Mouse (Mus musculus): ENCODE results near the gene Zbtb25. TPM values are rescaled to one million over a fixed set of nuclear protein-coding genes. Genes with fewer than 3 reads are reported as not detected.

Gene Zbtb25
- polyA plus RNA-seq, 1 experiment from 2014 or later: 18.4 TPM

DNA sequence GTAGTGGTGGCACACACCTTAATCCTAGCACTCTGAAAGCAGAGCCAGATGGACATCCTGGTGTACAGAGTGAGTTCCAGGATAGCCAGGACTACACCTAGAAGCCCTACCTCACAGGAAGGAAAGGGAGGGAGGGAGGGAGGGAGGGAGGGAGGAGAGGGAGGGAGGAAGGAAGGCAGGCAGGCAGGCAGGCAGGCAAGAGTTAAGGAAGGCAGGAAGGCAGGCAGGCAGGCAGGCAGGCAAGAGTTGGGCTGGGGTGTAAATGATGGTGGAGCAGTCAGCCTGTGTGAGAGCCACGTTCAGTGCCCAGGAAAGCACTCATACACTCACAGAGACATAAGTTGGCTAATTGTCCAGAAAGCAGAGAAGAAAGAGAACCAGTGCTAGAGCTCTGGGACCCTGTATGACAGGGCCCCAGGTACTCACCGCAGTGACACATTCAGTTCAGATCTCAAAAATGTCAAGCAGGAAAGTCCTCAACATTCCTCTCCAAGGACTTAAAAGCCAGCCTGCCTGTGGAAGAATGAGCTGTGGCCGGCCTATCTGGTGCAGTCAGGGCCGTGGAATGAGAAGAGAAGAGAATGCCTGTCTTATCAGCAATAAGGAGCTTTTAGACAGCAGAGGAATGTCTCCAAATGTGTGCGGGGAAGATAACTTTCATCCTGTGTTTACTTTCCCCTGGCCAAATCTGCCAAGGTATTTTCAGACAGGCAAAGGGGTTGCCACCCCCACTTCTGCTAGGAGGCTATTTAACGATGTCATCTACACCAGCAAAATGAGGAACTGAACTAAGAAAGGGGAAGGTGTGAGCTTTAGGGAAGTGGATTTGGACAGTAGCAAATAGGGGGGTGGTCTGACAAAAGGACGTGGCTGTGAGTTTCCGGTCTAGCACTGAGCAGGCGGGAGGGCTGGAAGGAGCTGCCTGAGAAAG, 50.9 kb downstream of the Zbtb25 start:
- H3K27ac ChIP-seq (ENCODE audit: low read depth): peak overlapping the region; percentile 91
- DNase-seq: peak; percentile 77
- TF ChIP-seq CTCF (IDR thresholded peaks at IDR 0.05; ENCODE audit: low read depth): no peak
- WGBS: 9% methylated on average over 9 of the region's 9 CpGs
- peak; percentile 90 for ATAC-seq (ENCODE audit: insufficient read depth)
- H3K9ac ChIP-seq: peak overlapping the region; percentile 8; the same call in 1 of the 2 replicates
- no peaks in the 10 kb centered on the region for H3K27me3 ChIP-seq (ENCODE audit: insufficient read depth, low read length)
- H3K36me3 ChIP-seq (ENCODE audit: insufficient read depth): peaks cover 48% of the 10 kb centered on the region
- H3K4me2 ChIP-seq: peak overlapping the region; percentile 26; the same call in 1 of the 2 replicates
- H3K9me3 ChIP-seq (ENCODE audit: low read depth, low read length): no peaks in the 10 kb centered on the region
- peaks cover 11% of the 10 kb centered on the region; the same call in 1 of the 2 replicates for H3K4me1 ChIP-seq (ENCODE audit: insufficient read depth)
- H3K4me3 ChIP-seq (ENCODE audit: low read depth, low read length): no peak overlapping the region

DNA sequence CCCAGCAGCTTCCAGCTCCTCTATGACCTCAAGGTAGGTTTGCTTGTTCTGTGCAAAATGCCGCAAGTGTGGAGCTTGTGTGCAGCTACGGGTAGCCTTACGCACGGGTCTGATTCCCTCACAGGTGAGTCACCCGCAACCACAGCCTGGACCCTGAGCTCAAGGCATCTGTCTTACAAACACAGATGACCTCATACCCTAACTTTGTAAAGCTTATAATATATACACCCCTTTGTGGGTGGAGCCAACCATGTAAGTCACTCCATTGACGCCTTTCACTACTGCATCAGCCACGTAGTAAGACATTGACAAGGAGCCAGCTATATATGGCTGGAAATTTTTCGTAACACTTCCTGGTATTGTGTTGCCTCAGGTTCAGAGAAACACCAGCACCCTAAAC, 57.5 kb downstream of the Zbtb25 start:
- Histone ChIP-seq H3K4me3 (ENCODE audit: low read depth, low read length) (no peak overlapping the region), H3K27ac (ENCODE audit: low read depth) (no peak overlapping the region; the same call in 1 of the 2 replicates), H3K27me3 (ENCODE audit: insufficient read depth, low read length) (no peaks in the 10 kb centered on the region), H3K4me1 (ENCODE audit: insufficient read depth) (peaks cover 5% of the 10 kb centered on the region; the same call in 1 of the 2 replicates), H3K9ac (no peak overlapping the region), H3K4me2 (no peak overlapping the region), H3K36me3 (ENCODE audit: insufficient read depth) (peaks cover 69% of the 10 kb centered on the region), H3K9me3 (ENCODE audit: low read depth, low read length) (no peaks in the 10 kb centered on the region)
- 80% methylated on average over 8 of the region's 8 CpGs for WGBS
- DNase-seq (peak; percentile 48), ATAC-seq (ENCODE audit: insufficient read depth) (no peak)
- no peak for TF ChIP-seq CTCF (IDR thresholded peaks at IDR 0.05; ENCODE audit: low read depth)

DNA sequence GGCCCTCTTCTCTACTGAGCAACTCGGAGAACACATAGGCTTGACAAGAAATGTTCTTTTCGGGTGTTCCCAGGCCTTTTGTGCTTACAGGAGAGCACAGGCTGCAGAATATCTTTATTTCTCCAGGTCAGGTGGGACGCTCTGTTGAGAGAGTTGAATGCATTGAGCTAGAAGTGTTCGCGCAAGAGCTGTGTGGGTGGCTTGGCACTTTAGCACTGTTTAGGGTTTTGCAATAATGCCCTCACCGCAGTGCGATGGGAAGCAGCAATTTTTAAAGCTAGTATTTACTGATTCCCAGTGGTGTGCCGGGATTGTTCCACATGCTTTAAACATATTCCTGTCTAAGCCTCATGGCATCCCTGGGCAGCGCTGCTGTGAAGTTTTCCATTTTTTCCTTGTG, 58.2 kb downstream of the Zbtb25 start:
- Histone ChIP-seq H3K27me3 (ENCODE audit: insufficient read depth, low read length) (no peaks in the 10 kb centered on the region), H3K9ac (no peak overlapping the region), H3K9me3 (ENCODE audit: low read depth, low read length) (no peaks in the 10 kb centered on the region), H3K27ac (ENCODE audit: low read depth) (no peak overlapping the region), H3K4me3 (ENCODE audit: low read depth, low read length) (no peak overlapping the region), H3K4me1 (ENCODE audit: insufficient read depth) (peaks cover 5% of the 10 kb centered on the region; the same call in 1 of the 2 replicates), H3K4me2 (no peak overlapping the region), H3K36me3 (ENCODE audit: insufficient read depth) (peaks cover 69% of the 10 kb centered on the region)
- ATAC-seq (ENCODE audit: insufficient read depth) (no peak), DNase-seq (no peak)
- no peak for TF ChIP-seq CTCF (IDR thresholded peaks at IDR 0.05; ENCODE audit: low read depth)
- 85% methylated on average over 9 of the region's 9 CpGs for WGBS

DNA sequence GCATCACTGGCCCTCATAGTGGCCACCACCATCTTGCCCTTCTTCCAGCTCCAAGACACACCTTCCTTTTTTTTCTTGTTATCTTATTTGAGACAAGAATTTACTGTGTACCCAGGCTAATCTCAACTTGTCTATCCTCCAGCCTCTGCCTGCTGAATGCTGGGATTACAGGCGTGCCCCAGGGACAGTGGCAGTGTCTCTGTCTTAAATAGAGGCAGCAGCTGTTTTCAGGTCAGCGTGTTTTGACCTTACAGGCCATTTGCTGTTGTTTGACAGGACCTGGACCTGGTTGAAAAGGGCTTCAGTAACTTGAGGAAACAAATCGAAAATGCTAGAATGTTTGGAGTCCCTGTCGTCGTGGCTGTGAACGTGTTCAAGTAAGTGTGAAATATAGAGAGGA, 58.8 kb downstream of the Zbtb25 start:
- WGBS: 68% methylated on average over 6 of the region's 6 CpGs
- TF ChIP-seq CTCF (IDR thresholded peaks at IDR 0.05; ENCODE audit: low read depth): no peak
- H3K4me1 ChIP-seq (ENCODE audit: insufficient read depth): peaks cover 5% of the 10 kb centered on the region; the same call in 1 of the 2 replicates
- no peaks in the 10 kb centered on the region for H3K27me3 ChIP-seq (ENCODE audit: insufficient read depth, low read length)
- no peak overlapping the region for H3K9ac ChIP-seq
- H3K27ac ChIP-seq (ENCODE audit: low read depth): peak overlapping the region; percentile 58; the same call in 1 of the 2 replicates
- H3K9me3 ChIP-seq (ENCODE audit: low read depth, low read length): no peaks in the 10 kb centered on the region
- no peak for ATAC-seq (ENCODE audit: insufficient read depth)
- peaks cover 67% of the 10 kb centered on the region for H3K36me3 ChIP-seq (ENCODE audit: insufficient read depth)
- no peak overlapping the region for H3K4me3 ChIP-seq (ENCODE audit: low read depth, low read length)
- no peak for DNase-seq
- H3K4me2 ChIP-seq: no peak overlapping the region

DNA sequence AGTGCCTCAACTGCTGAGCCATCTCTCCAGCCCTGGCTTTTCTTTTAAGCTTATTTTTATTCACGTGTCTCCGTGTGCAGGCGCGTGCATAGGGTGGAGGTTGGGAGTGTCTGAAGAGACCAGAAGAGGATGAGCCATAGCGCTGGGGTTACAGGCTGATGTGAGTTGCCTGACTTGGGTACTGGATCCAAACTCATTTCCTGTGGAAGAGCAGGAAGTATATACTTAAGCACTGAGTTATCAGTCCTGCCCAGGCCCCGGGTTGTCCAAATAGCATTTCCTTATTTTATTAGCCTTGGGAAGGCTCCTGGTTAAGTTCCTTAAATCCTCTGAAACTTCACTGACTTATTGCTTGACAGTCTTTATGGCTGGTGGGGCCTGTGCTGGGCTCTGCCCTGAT, 59.4 kb downstream of the Zbtb25 start:
- ATAC-seq (ENCODE audit: insufficient read depth): no peak

DNA sequence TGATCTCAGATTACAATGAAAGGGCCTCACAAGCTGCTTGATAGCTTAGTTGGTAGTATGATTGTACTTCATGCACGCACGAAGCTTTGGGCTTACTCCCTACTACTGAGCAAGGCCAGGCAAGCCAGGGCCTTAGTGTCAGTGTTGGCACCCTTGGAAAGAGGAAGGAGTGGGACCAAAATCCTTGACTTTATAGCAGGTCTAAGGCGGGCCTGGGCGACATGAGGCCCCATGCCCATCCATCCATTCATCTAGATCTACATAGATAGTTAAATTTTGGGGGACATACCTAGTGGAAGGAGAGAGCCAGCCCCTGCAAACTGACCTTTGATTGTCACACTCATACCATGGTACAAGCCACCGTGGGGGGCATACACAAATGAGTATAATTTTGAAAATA, 61.0 kb downstream of the Zbtb25 start:
- no peak overlapping the region for H3K4me3 ChIP-seq (ENCODE audit: low read depth, low read length)
- TF ChIP-seq CTCF (IDR thresholded peaks at IDR 0.05; ENCODE audit: low read depth): no peak
- no peak for ATAC-seq (ENCODE audit: insufficient read depth)
- no peak overlapping the region for H3K4me2 ChIP-seq
- H3K4me1 ChIP-seq (ENCODE audit: insufficient read depth): peaks cover 5% of the 10 kb centered on the region; the same call in 1 of the 2 replicates
- WGBS: 82% methylated on average over 5 of the region's 5 CpGs
- no peak for DNase-seq
- H3K9ac ChIP-seq: no peak overlapping the region
- H3K27ac ChIP-seq (ENCODE audit: low read depth): peak overlapping the region; percentile 75
- no peaks in the 10 kb centered on the region for H3K27me3 ChIP-seq (ENCODE audit: insufficient read depth, low read length)
- H3K9me3 ChIP-seq (ENCODE audit: low read depth, low read length): no peaks in the 10 kb centered on the region
- H3K36me3 ChIP-seq (ENCODE audit: insufficient read depth): peaks cover 57% of the 10 kb centered on the region

More for the DNA sequence above, 59.4 kb downstream of the Zbtb25 start:
- DNase-seq: peak; percentile 35
- Histone ChIP-seq H3K4me1 (ENCODE audit: insufficient read depth) (peaks cover 5% of the 10 kb centered on the region; the same call in 1 of the 2 replicates), H3K4me2 (no peak overlapping the region), H3K27me3 (ENCODE audit: insufficient read depth, low read length) (no peaks in the 10 kb centered on the region), H3K4me3 (ENCODE audit: low read depth, low read length) (no peak overlapping the region), H3K9ac (no peak overlapping the region), H3K9me3 (ENCODE audit: low read depth, low read length) (no peaks in the 10 kb centered on the region), H3K27ac (ENCODE audit: low read depth) (no peak overlapping the region), H3K36me3 (ENCODE audit: insufficient read depth) (peaks cover 64% of the 10 kb centered on the region)
- WGBS: 73% methylated on average over 6 of the region's 6 CpGs
- no peak for TF ChIP-seq CTCF (IDR thresholded peaks at IDR 0.05; ENCODE audit: low read depth)

DNA sequence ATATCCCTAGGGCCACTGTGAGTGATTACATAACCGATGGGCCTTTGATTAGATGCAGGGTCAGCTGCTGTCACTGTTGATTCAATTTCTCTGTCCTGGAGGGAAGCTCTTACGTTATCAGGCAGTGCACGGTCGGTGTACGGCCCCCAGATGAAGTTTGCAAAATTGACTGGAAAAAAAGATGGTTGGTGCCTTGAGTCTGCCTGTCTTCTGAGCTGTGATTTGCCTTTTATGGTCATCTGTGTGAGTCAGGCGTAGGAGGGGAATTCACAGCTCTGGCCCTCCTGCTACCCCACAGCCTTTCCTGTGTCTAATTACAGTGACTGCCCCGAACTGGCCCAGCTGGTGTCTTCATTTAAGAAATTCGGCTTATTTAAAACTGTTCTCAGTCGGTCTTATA, 61.4 kb downstream of the Zbtb25 start:
- Histone ChIP-seq H3K4me1 (ENCODE audit: insufficient read depth) (peaks cover 5% of the 10 kb centered on the region; the same call in 1 of the 2 replicates), H3K4me2 (no peak overlapping the region), H3K36me3 (ENCODE audit: insufficient read depth) (peaks cover 58% of the 10 kb centered on the region), H3K9me3 (ENCODE audit: low read depth, low read length) (no peaks in the 10 kb centered on the region), H3K9ac (no peak overlapping the region), H3K27me3 (ENCODE audit: insufficient read depth, low read length) (no peaks in the 10 kb centered on the region), H3K4me3 (ENCODE audit: low read depth, low read length) (no peak overlapping the region), H3K27ac (ENCODE audit: low read depth) (peak overlapping the region; percentile 75)
- peak; percentile 64 for ATAC-seq (ENCODE audit: insufficient read depth)
- DNase-seq: peak; percentile 73
- 31% methylated on average over 9 of the region's 9 CpGs for WGBS
- no peak for TF ChIP-seq CTCF (IDR thresholded peaks at IDR 0.05; ENCODE audit: low read depth)
